Mouse (Mus musculus) forebrain, embryonic 14.5 days (tissue): ENCODE measurements around the gene Zfp668. TPM values are rescaled to one million over a fixed set of nuclear protein-coding genes. Genes with fewer than 3 reads are reported as not detected.

Experiments
- polyA plus RNA-seq: library from polyadenylated mRNA; unstranded; fragments of >200 nt; fragmentation: Nextera tagmentation; extraction: Ambion mirVana; gene quantifications from 2 replicates; pipeline ENCODE4 v1.2.1, GENCODE M21; 2014

Gene Zfp668
- polyA plus RNA-seq, 1 experiment from 2014 or later = 24.1 TPM

Other genes starting within 250 kb of the Zfp668 start
- 40.8 and 45.7 TPM in 2 replicates for gene Bcl7c, start 167.9 kb downstream of the Zfp668 start, polyA plus RNA-seq
- gene Ctf1, start 164.1 kb downstream of the Zfp668 start, polyA plus RNA-seq = 5.3 and 5.9 TPM in 2 replicates
- gene Ctf2, start 144.7 kb downstream of the Zfp668 start, polyA plus RNA-seq = 0.09 TPM in 1 of 2 replicates, not detected in the other
- 7.2 and 7.8 TPM in 2 replicates for gene Fbxl19, start 132.3 kb downstream of the Zfp668 start, polyA plus RNA-seq
- gene Orai3, start 107.0 kb downstream of the Zfp668 start, polyA plus RNA-seq = 3.3 and 4.2 TPM in 2 replicates
- gene Setd1a, start 100.2 kb downstream of the Zfp668 start, polyA plus RNA-seq = 17.0 and 18.0 TPM in 2 replicates
- gene Gm49388, start 91.2 kb downstream of the Zfp668 start, polyA plus RNA-seq = not detected in 2 replicates
- 6.9 and 9.7 TPM in 2 replicates for gene Hsd3b7, start 76.2 kb downstream of the Zfp668 start, polyA plus RNA-seq
- 9.7 and 11.1 TPM in 2 replicates for gene Stx4a, start 52.5 kb downstream of the Zfp668 start, polyA plus RNA-seq
- 15.7 and 22.3 TPM in 2 replicates for gene Stx1b, start 52.3 kb downstream of the Zfp668 start, polyA plus RNA-seq
- gene Zfp646, start 607 bp downstream of the Zfp668 start, polyA plus RNA-seq = 12.0 and 16.8 TPM in 2 replicates
- 0.61 and 0.63 TPM in 2 replicates for gene Prss53, start 14.1 kb upstream of the Zfp668 start, polyA plus RNA-seq
- gene Gm21974, start 18.6 kb upstream of the Zfp668 start, polyA plus RNA-seq = not detected in 2 replicates
- gene Vkorc1, start 18.8 kb upstream of the Zfp668 start, polyA plus RNA-seq = 61.5 and 69.9 TPM in 2 replicates
- gene Bckdk, start 27.3 kb upstream of the Zfp668 start, polyA plus RNA-seq = 108 and 131 TPM in 2 replicates
- gene Kat8, start 35.7 kb upstream of the Zfp668 start, polyA plus RNA-seq = 51.1 and 56.7 TPM in 2 replicates
- 0.17 TPM in 1 of 2 replicates, not detected in the other for gene Prss8, start 53.3 kb upstream of the Zfp668 start, polyA plus RNA-seq
- gene Prss36, start 69.9 kb upstream of the Zfp668 start, polyA plus RNA-seq = 12.3 and 12.9 TPM in 2 replicates
- gene Fus, start 90.6 kb upstream of the Zfp668 start, polyA plus RNA-seq = 55.9 and 60.1 TPM in 2 replicates
- 7.1 and 11.5 TPM in 2 replicates for gene Pycard, start 117.0 kb upstream of the Zfp668 start, polyA plus RNA-seq
- not detected in 2 replicates for gene Trim72, start 127.1 kb upstream of the Zfp668 start, polyA plus RNA-seq
- 0.22 and 0.41 TPM in 2 replicates for gene Itgam, start 185.8 kb upstream of the Zfp668 start, polyA plus RNA-seq
- not detected in 2 replicates for gene Gm49368, start 185.9 kb upstream of the Zfp668 start, polyA plus RNA-seq